Mouse (Mus musculus) C2C12 (cell line): ENCODE measurements around the gene Epn3.

Experiments used
- CTCF ChIP-seq: IDR thresholded peaks from one replicate; pipeline ENCODE4 v1.5.1; 2011; ENCODE audit not compliant: control insufficient read depth, insufficient read depth, insufficient read length
- FOSL1 ChIP-seq: IDR thresholded peaks from one replicate; pipeline ENCODE4 v1.8.0; 2011; ENCODE audit warnings: mild to moderate bottlenecking, low read length; ENCODE audit not compliant: poor library complexity, insufficient read depth, severe bottlenecking
- MAX ChIP-seq: IDR thresholded peaks from one replicate; pipeline ENCODE4 v1.6.1; 2011; ENCODE audit warnings: mild to moderate bottlenecking, control low read depth
- MYOD1 ChIP-seq: IDR thresholded peaks from one replicate; pipeline ENCODE4 v1.6.1; 2011; ENCODE audit warnings: low read depth; ENCODE audit not compliant: control insufficient read depth, insufficient read length
- USF1 ChIP-seq: IDR thresholded peaks from one replicate; pipeline ENCODE4 v1.6.1; 2011; ENCODE audit warnings: low read depth, mild to moderate bottlenecking, control low read depth, moderate library complexity

DNA sequence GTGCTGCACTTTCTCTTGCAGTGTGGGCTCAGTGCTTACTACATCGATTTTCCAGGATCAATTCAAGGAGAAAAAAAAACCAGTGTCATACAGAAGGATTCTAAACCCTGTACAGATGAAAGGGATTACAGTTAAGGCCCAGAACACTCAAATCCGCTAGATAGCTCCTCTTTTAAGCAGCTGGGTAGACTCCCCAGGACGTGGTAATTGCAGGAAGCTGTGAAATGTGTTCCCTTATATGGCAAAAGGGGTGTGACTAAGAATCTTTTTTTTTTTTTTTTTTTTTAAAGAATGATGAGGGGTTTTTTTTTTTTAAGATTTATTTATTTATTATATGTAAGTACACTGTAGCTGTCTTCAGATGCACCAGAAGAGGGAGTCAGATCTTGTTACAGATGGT, 29.1 kb upstream of the Epn3 start:
- no peak for TF ChIP-seq CTCF
- no peak for TF ChIP-seq MAX
- TF ChIP-seq MYOD1, result no peak
- no peak for TF ChIP-seq USF1
- TF ChIP-seq FOSL1, result no peak
